ENCODE assay signal across 7 mouse cellular contexts in genomic region chr11:80086844-80087243, GRCm38 (mm10). TPM values are rescaled to one million over a fixed set of nuclear protein-coding genes. Genes with fewer than 3 reads are reported as not detected.
A peak's percentile ranks its signal among the peaks of the same experiment; 100 is the strongest.
DNase-seq lines count a peak whose midpoint lies in the region; ATAC-seq and TF ChIP-seq lines count a peak whose summit lies in the region.

No protein-coding gene starts in this region.

- no peak overlapping the region for H3K27ac ChIP-seq in small intestine, adult 2 months (ENCODE audit: insufficient read depth, low read depth, low read length)

- H3K27me3 ChIP-seq in megakaryocyte, embryonic 14.5 days (replicated peaks): no peaks in the 10 kb centered on the region
- no peaks in the 10 kb centered on the region for H3K27me3 ChIP-seq in small intestine, adult 2 months (ENCODE audit: control insufficient read depth, insufficient read depth, low read length)

- DNase-seq in T-cell, adult 2 months (ENCODE audit: low spot score): peak; percentile 89
- DNase-seq in cerebellum, adult 18-20 months: peak; percentile 80 to 88
- DNase-seq in hindlimb bud, embryonic 11.5 days (ENCODE audit: extremely low spot score, low read depth, low spot score): peak; percentile 77
- peak; percentile 63 to 71 for DNase-seq in left cerebral cortex, adult 8-10 months (ENCODE audit: low spot score in 2 of 2)

- ATAC-seq in frontal cortex, adult (ENCODE audit: low TSS enrichment): peak; percentile 86

- TF ChIP-seq POLR2A in small intestine, adult 2 months (IDR thresholded peaks at IDR 0.05; ENCODE audit: low read depth, low read length): no peak

- WGBS in small intestine, adult 2 months: 18% methylated on average over 5 of the region's 5 CpGs

- peak overlapping the region; percentile 80 for H3K4me3 ChIP-seq in megakaryocyte, embryonic 14.5 days (replicated peaks)
- H3K4me3 ChIP-seq in small intestine, adult 2 months (ENCODE audit: low read depth, low read length): no peak overlapping the region

- TF ChIP-seq CTCF in small intestine, adult 2 months (IDR thresholded peaks at IDR 0.05; ENCODE audit: extremely low read depth, insufficient read length, insufficient replicate concordance, low read depth, low read length): peak; percentile 82; the same call in 1 of the 2 replicates

- peaks cover 8% of the 10 kb centered on the region for H3K36me3 ChIP-seq in megakaryocyte, embryonic 14.5 days (replicated peaks; ENCODE audit: low read length)
- no peaks in the 10 kb centered on the region for H3K36me3 ChIP-seq in small intestine, adult 2 months (ENCODE audit: control insufficient read depth, insufficient read depth, low read length)

- H3K9me3 ChIP-seq in megakaryocyte, embryonic 14.5 days: peaks cover 8% of the 10 kb centered on the region

- peaks cover 55% of the 10 kb centered on the region for H3K4me1 ChIP-seq in megakaryocyte, embryonic 14.5 days
- peaks cover 11% of the 10 kb centered on the region; the same call in 1 of the 2 replicates for H3K4me1 ChIP-seq in small intestine, adult 2 months (ENCODE audit: control insufficient read depth, insufficient read depth, insufficient read length, low read length)

RNA-seq across cellular contexts. Expression of gene Atad5, which starts 2.4 kb away (rescaled TPM):
- 1 to 10 TPM; 3.4 to 4.9 (median 3.6) TPM for total RNA-seq in left cerebral cortex, adult 8-10 months (2022)
- 0.47 TPM in 1 of 2 replicates, not detected in the other for polyA plus RNA-seq in megakaryocyte, embryonic 14.5 days (2012; ENCODE audit: insufficient read depth, low replicate concordance)
- polyA plus RNA-seq in small intestine, adult 2 months (2012; rRNA removed): 0.10 and 0.18 TPM in 2 replicates

RNA-seq across cellular contexts. Expression of gene Crlf3, which starts 6.1 kb away (rescaled TPM):
- total RNA-seq in left cerebral cortex, adult 8-10 months (2022): 10 to 100 TPM; 16.1 to 23.6 (median 21.1) TPM
- polyA plus RNA-seq in megakaryocyte, embryonic 14.5 days (2012; ENCODE audit: insufficient read depth, low replicate concordance): 3.0 and 15.0 TPM in 2 replicates
- polyA plus RNA-seq in small intestine, adult 2 months (2012; rRNA removed): 3.7 and 9.4 TPM in 2 replicates

RNA-seq across cellular contexts. Expression of gene Tefm, which starts 55.1 kb away (rescaled TPM):
- 10 to 100 TPM in 3 of 4 experiments, 1 to 10 TPM in 1; 7.5 to 14.8 (median 10.9) TPM for total RNA-seq in left cerebral cortex, adult 8-10 months (2022)
- 0.44 TPM in 1 of 2 replicates, not detected in the other for polyA plus RNA-seq in megakaryocyte, embryonic 14.5 days (2012; ENCODE audit: insufficient read depth, low replicate concordance)
- 0.60 and 1.1 TPM in 2 replicates for polyA plus RNA-seq in small intestine, adult 2 months (2012; rRNA removed)
